Mouse (Mus musculus) brain, embryonic 14.5 days (tissue): ENCODE data around the gene Sik3.

Experiments
- CTCF ChIP-seq: fragments of 200-500 bp; IDR thresholded peaks from 2 replicates; pipeline ENCODE4 v1.5.1; 2012; ENCODE audit warnings: inconsistent platforms, mild to moderate bottlenecking, moderate library complexity, borderline replicate concordance; ENCODE audit not compliant: insufficient read depth, insufficient read length; ENCODE audit errors: extremely low read depth
- POLR2A ChIP-seq: fragments of 200-500 bp; IDR thresholded peaks from 2 replicates; pipeline ENCODE4 v1.6.1; 2012; ENCODE audit warnings: mild to moderate bottlenecking, inconsistent platforms, borderline replicate concordance; ENCODE audit not compliant: poor library complexity, insufficient read depth, insufficient read length, severe bottlenecking; ENCODE audit errors: extremely low read depth

DNA sequence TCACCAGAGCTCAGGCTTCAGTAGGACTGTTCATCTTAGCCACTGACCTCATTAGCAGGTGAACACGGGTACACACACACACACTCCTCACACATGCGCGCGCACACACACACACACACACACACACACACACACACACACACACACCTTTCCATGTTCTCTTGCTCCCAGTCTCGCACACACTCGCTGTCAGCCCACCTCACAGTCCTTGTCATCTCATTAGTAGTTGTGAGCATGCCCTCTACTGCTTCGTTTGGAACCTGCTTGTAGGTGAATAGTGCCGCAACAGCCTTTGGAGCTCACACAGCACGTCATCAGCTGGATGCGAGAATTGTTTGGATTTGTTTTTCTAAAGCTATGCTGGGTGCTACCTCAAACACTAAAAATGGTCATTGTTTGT lies 176.8 kb downstream of the Sik3 start:
- TF ChIP-seq CTCF, result no peak
- TF ChIP-seq POLR2A, result no peak
